ENCODE assay signal across 13 mouse cellular contexts in genomic region chr2:28244667-28245395, GRCm38 (mm10). TPM values are rescaled to one million over a fixed set of nuclear protein-coding genes. Genes with fewer than 3 reads are reported as not detected.
DNase-seq lines count a peak whose midpoint lies in the region; TF ChIP-seq lines count a peak whose summit lies in the region.
"Had no signal": no experiment of that assay in that cellular context is flagged by ENCODE, and none has a peak within 500 bp of the region (broad histone marks: within the 10 kb centered on the region; RNA-seq: fewer than 3 reads in every experiment).

No protein-coding gene starts in this region.

- TF ChIP-seq POLR2A in cerebellum, adult 2 months (IDR thresholded peaks at IDR 0.05; ENCODE audit: borderline replicate concordance, insufficient read depth, low read length): no peak
- no peak for TF ChIP-seq POLR2A in thymus, adult 2 months (IDR thresholded peaks at IDR 0.05; ENCODE audit: control insufficient read depth, extremely low read depth, insufficient read depth, low read length, poor library complexity)

- WGBS in cerebellum, adult 2 months: 36% methylated on average over 8 of the region's 8 CpGs
- WGBS in thymus, adult 2 months: 70% methylated on average over 8 of the region's 8 CpGs

- intact Hi-C loops in left cerebral cortex, postnatal 4 days (cut with DNase I): no loop called here

- peaks cover 42% of the 10 kb centered on the region for H3K4me1 ChIP-seq in cerebellum, adult 2 months (ENCODE audit: control insufficient read depth, insufficient read depth, low read length)
- H3K4me1 ChIP-seq in thymus, adult 2 months (replicated peaks; ENCODE audit: control insufficient read depth, insufficient read depth, low read length): no peaks in the 10 kb centered on the region
- H3K4me1 ChIP-seq: embryonic facial prominence, embryonic 12.5 days; liver, embryonic 15.5 days had no signal

- 0 out of 2 replicates have a peak overlapping the region, but pooled peaks have one; percentile 3 for H3K27ac ChIP-seq in cerebellum, adult 2 months (ENCODE audit: insufficient read depth, low read length)
- H3K27ac ChIP-seq in thymus, adult 2 months (ENCODE audit: control insufficient read depth, insufficient read depth, low read length): no peak overlapping the region
- H3K27ac ChIP-seq: embryonic facial prominence, embryonic 12.5 days; hindbrain, postnatal 0 days; liver, embryonic 15.5 days had no signal

- no peak overlapping the region for H3K4me3 ChIP-seq in cerebellum, adult 2 months (replicated peaks; ENCODE audit: insufficient read depth, low read depth, low read length)
- H3K4me3 ChIP-seq in thymus, adult 2 months (ENCODE audit: control insufficient read depth, insufficient read depth, low read length): no peak overlapping the region
- H3K4me3 ChIP-seq: embryonic facial prominence, embryonic 12.5 days; liver, embryonic 15.5 days had no signal

- DNase-seq in cerebellum, adult 2 months: peak; percentile 66 to 88
- no peak for DNase-seq in cerebellum, postnatal 10 days
- DNase-seq in left cerebral cortex, adult 18-20 months (ENCODE audit: low spot score in 2 of 2): peak; percentile 67 to 78
- no peak for DNase-seq in left cerebral cortex, postnatal 4 days
- DNase-seq in brain, adult 2 months (ENCODE audit: low read depth, low spot score): peak; percentile 96
- peak; percentile 70 to 83 for DNase-seq in right cerebral cortex, postnatal 36 days (ENCODE audit: low spot score in 2 of 2)
- DNase-seq in thymus, adult 2 months: no peak
- no peak for DNase-seq in retina, embryonic 14.5 days (ENCODE audit: low spot score)
- DNase-seq: kidney, postnatal 36 days; midbrain, embryonic 14.5 days had no signal

- no peaks in the 10 kb centered on the region for H3K27me3 ChIP-seq in cerebellum, adult 2 months (ENCODE audit: control insufficient read depth, insufficient read depth, low read length)
- H3K27me3 ChIP-seq in thymus, adult 2 months (ENCODE audit: control insufficient read depth, insufficient read depth, low read length): no peaks in the 10 kb centered on the region
- H3K27me3 ChIP-seq: embryonic facial prominence, embryonic 12.5 days had no signal

- no peak for TF ChIP-seq CTCF in cerebellum, adult 2 months (IDR thresholded peaks at IDR 0.05; ENCODE audit: borderline replicate concordance, insufficient read depth, low read depth, low read length)
- TF ChIP-seq CTCF in thymus, adult 2 months (IDR thresholded peaks at IDR 0.05; ENCODE audit: borderline replicate concordance, control insufficient read depth, extremely low read depth, insufficient read depth, low read length, poor library complexity): no peak

- no peaks in the 10 kb centered on the region for H3K36me3 ChIP-seq in thymus, adult 2 months (ENCODE audit: control insufficient read depth, insufficient read depth, low read length)
- H3K36me3 ChIP-seq: embryonic facial prominence, embryonic 12.5 days; liver, embryonic 15.5 days had no signal

RNA-seq across cellular contexts. Expression of gene Olfm1, which starts 52.0 kb away (rescaled TPM):
- polyA plus RNA-seq in cerebellum, adult 2 months (2012; rRNA removed): 567 and 588 TPM in 2 replicates
- 1,000 to 10,000 TPM; 1,494 to 1,506 TPM for total RNA-seq in left cerebral cortex, adult 18-20 months (2021)
- 100 to 1,000 TPM; 417 to 489 TPM for total RNA-seq in left cerebral cortex, postnatal 4 days (2021)
- polyA plus RNA-seq in thymus, adult 2 months (2012; rRNA removed): 9.8 TPM in 2 replicates

Comparison
In these comparisons a context has a peak if more than half of its experiments do, and no peak if none do; other contexts are left out.
1. DNase-seq: peak in cerebellum, adult 2 months (2 of 2), left cerebral cortex, adult 18-20 months (2 of 2), brain, adult 2 months (single experiment) and right cerebral cortex, postnatal 36 days (2 of 2); none in cerebellum, postnatal 10 days (0 of 2), left cerebral cortex, postnatal 4 days (single experiment), thymus, adult 2 months (single experiment) and retina, embryonic 14.5 days (single experiment).